Mouse (Mus musculus): ENCODE measurements around the gene Zfp663. TPM values are rescaled to one million over a fixed set of nuclear protein-coding genes. Genes with fewer than 3 reads are reported as not detected.

Gene Zfp663
- polyA plus RNA-seq, 1 experiment from 2014 or later: 0.23 TPM

- no peak overlapping the region for H3K4me3 ChIP-seq (ENCODE audit: low read depth, low read length)
- no peak for ATAC-seq (ENCODE audit: insufficient number of reproducible peaks, insufficient read depth, low FRiP score, low read depth)
- H3K27ac ChIP-seq (ENCODE audit: low read length): peak overlapping the region; percentile 48; the same call in 1 of the 2 replicates
- H3K9me3 ChIP-seq (ENCODE audit: control insufficient read depth, low read depth, low read length): no peaks in the 10 kb centered on the region
- 0 out of 2 replicates have a peak overlapping the region, but pooled peaks have one; percentile 10 for H3K4me2 ChIP-seq (replicated peaks; ENCODE audit: low read depth, low read length)
- peaks cover 66% of the 10 kb centered on the region for H3K4me1 ChIP-seq (ENCODE audit: control insufficient read depth, insufficient read depth, low read length)
- H3K27me3 ChIP-seq (ENCODE audit: control insufficient read depth, insufficient read depth, low read length): no peaks in the 10 kb centered on the region
- WGBS: 57% methylated on average over 8 of the region's 8 CpGs
- H3K9ac ChIP-seq (replicated peaks; ENCODE audit: low read depth, low read length): no peak overlapping the region
- no peaks in the 10 kb centered on the region for H3K36me3 ChIP-seq (ENCODE audit: control insufficient read depth, insufficient read depth, low read length)
These were observed 47.1 kb downstream of the Zfp663 start for GRCm38 (mm10) chr2:165321381-165321888.

DNA sequence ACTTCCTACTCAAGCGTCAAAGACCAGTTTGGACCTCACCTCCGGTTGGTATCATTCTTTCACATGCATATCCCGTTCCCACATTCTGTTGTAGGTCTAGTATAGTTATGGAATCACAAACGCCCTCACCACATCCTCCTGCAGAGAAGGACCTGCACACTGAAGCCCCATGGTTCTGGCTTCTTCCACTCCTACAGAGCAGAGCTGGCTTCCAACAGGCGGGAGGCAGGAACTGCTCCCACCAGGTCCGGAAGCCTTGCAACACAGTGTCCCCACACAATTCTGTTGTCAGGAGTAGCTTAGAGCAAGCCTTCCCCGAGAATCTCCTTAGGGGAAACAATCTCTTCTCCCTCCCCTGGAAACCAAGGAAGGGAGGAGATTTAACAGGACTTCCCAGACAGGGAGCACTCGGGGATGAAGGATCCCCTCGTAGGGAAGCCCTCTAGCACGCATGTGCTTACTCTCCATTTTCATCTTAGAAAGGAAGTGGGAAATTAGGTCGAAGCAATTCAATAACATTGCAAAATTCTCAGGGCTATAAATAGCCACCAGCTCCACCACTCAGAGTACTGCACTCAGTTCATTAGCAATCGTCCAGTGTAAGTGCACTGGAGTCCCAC lies 47.9 kb downstream of the Zfp663 start:
- Histone ChIP-seq H3K4me1 (ENCODE audit: control insufficient read depth, insufficient read depth, low read length) (peaks cover 66% of the 10 kb centered on the region), H3K4me3 (ENCODE audit: low read depth, low read length) (no peak overlapping the region), H3K9ac (replicated peaks; ENCODE audit: low read depth, low read length) (no peak overlapping the region), H3K4me2 (replicated peaks; ENCODE audit: low read depth, low read length) (peak overlapping the region; percentile 10; the same call in 1 of the 2 replicates), H3K27me3 (ENCODE audit: control insufficient read depth, insufficient read depth, low read length) (no peaks in the 10 kb centered on the region), H3K9me3 (ENCODE audit: control insufficient read depth, low read depth, low read length) (no peaks in the 10 kb centered on the region), H3K36me3 (ENCODE audit: control insufficient read depth, insufficient read depth, low read length) (peaks cover 4% of the 10 kb centered on the region; the same call in 1 of the 2 replicates), H3K27ac (ENCODE audit: low read length) (peak overlapping the region; percentile 24; the same call in 1 of the 2 replicates)
- ATAC-seq (ENCODE audit: insufficient number of reproducible peaks, insufficient read depth, low FRiP score, low read depth): no peak
- WGBS: 66% methylated on average over 12 of the region's 12 CpGs

GRCm38 (mm10) chr2:165319503-165319902 lies 49.0 kb downstream of the Zfp663 start:
- Histone ChIP-seq H3K4me3 (ENCODE audit: low read depth, low read length) (no peak overlapping the region), H3K27ac (ENCODE audit: low read length) (no peak overlapping the region), H3K36me3 (ENCODE audit: control insufficient read depth, insufficient read depth, low read length) (peaks cover 14% of the 10 kb centered on the region), H3K27me3 (ENCODE audit: control insufficient read depth, insufficient read depth, low read length) (no peaks in the 10 kb centered on the region), H3K4me1 (ENCODE audit: control insufficient read depth, insufficient read depth, low read length) (peaks cover 54% of the 10 kb centered on the region), H3K9ac (replicated peaks; ENCODE audit: low read depth, low read length) (no peak overlapping the region), H3K4me2 (replicated peaks; ENCODE audit: low read depth, low read length) (no peak overlapping the region), H3K9me3 (ENCODE audit: control insufficient read depth, low read depth, low read length) (no peaks in the 10 kb centered on the region)
- ATAC-seq (ENCODE audit: insufficient number of reproducible peaks, insufficient read depth, low FRiP score, low read depth): no peak
- 46% methylated on average over 4 of the region's 4 CpGs for WGBS

DNA sequence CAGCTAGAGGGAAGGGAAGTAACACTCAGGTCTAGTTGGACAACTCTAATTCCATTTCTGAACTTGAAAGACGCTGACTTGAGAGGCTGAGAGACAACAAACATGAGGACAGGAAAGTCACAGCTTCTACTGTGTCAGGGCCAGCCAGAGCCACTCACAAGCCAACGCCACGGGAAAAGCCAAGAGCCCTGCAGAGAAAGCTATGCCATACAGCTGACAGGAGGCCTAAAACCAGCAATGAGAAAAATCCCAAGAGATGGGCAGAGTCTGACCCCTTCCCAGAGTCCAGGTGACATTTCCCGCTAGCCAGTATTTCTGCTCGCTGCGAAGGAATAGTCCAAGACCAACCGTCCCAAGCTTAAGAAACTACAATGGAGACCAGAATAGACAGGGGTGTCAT lies 49.6 kb downstream of the Zfp663 start:
- WGBS: 85% methylated on average over 7 of the region's 7 CpGs
- Histone ChIP-seq H3K9me3 (ENCODE audit: control insufficient read depth, low read depth, low read length) (no peaks in the 10 kb centered on the region), H3K27ac (ENCODE audit: low read length) (no peak overlapping the region), H3K9ac (replicated peaks; ENCODE audit: low read depth, low read length) (no peak overlapping the region), H3K4me2 (replicated peaks; ENCODE audit: low read depth, low read length) (no peak overlapping the region), H3K36me3 (ENCODE audit: control insufficient read depth, insufficient read depth, low read length) (peaks cover 20% of the 10 kb centered on the region), H3K27me3 (ENCODE audit: control insufficient read depth, insufficient read depth, low read length) (no peaks in the 10 kb centered on the region), H3K4me1 (ENCODE audit: control insufficient read depth, insufficient read depth, low read length) (peaks cover 49% of the 10 kb centered on the region), H3K4me3 (ENCODE audit: low read depth, low read length) (no peak overlapping the region)
- no peak for ATAC-seq (ENCODE audit: insufficient number of reproducible peaks, insufficient read depth, low FRiP score, low read depth)

DNA sequence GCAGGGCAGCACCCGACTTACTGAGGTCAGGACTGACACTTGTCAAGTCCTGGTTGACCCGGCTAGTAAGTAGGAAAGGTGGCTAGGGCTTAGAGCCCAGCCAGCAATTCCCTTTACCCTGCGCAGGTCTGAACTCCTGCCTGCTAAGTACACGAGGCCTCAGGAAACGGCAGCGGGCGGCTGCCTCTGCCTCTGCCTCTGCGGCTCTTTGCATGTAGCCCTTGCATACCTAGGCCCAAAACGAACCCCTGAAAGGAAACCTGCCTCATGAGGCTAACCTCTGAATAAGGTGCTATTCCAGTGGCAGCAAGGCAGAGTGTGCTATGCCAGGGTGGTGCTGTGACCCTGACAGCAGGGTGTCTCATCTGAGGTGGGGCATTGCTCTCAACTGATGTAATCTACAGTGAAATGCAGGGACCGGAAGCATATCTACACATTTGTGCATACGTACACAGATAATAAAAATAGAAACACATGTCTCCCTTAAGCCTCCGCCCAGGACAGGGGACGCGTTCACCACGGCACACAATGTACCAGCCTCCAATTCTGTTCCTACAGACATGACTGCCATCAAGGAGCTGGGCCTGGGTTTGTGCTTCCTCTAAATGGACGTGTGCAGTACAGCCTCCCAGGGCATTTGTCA lies 50.8 kb downstream of the Zfp663 start:
- Histone ChIP-seq H3K4me1 (ENCODE audit: control insufficient read depth, insufficient read depth, low read length) (peaks cover 43% of the 10 kb centered on the region), H3K36me3 (ENCODE audit: control insufficient read depth, insufficient read depth, low read length) (peaks cover 30% of the 10 kb centered on the region), H3K27ac (ENCODE audit: low read length) (peak overlapping the region; percentile 52; the same call in 1 of the 2 replicates), H3K9me3 (ENCODE audit: control insufficient read depth, low read depth, low read length) (no peaks in the 10 kb centered on the region), H3K4me3 (ENCODE audit: low read depth, low read length) (no peak overlapping the region), H3K27me3 (ENCODE audit: control insufficient read depth, insufficient read depth, low read length) (no peaks in the 10 kb centered on the region), H3K4me2 (replicated peaks; ENCODE audit: low read depth, low read length) (no peak overlapping the region), H3K9ac (replicated peaks; ENCODE audit: low read depth, low read length) (no peak overlapping the region)
- WGBS: 40% methylated on average over 16 of the region's 16 CpGs
- ATAC-seq (ENCODE audit: insufficient number of reproducible peaks, insufficient read depth, low FRiP score, low read depth): no peak

- H3K27ac ChIP-seq (ENCODE audit: low read length): peak overlapping the region; percentile 52; the same call in 1 of the 2 replicates
- no peaks in the 10 kb centered on the region for H3K9me3 ChIP-seq (ENCODE audit: control insufficient read depth, low read depth, low read length)
- no peaks in the 10 kb centered on the region for H3K27me3 ChIP-seq (ENCODE audit: control insufficient read depth, insufficient read depth, low read length)
- peaks cover 43% of the 10 kb centered on the region for H3K4me1 ChIP-seq (ENCODE audit: control insufficient read depth, insufficient read depth, low read length)
- no peak overlapping the region for H3K4me2 ChIP-seq (replicated peaks; ENCODE audit: low read depth, low read length)
- 11% methylated on average over 9 of the region's 9 CpGs for WGBS
- H3K4me3 ChIP-seq (ENCODE audit: low read depth, low read length): no peak overlapping the region
- peak; percentile 69; the same call in 1 of the 2 replicates for ATAC-seq (ENCODE audit: insufficient number of reproducible peaks, insufficient read depth, low FRiP score, low read depth)
- no peak overlapping the region for H3K9ac ChIP-seq (replicated peaks; ENCODE audit: low read depth, low read length)
- H3K36me3 ChIP-seq (ENCODE audit: control insufficient read depth, insufficient read depth, low read length): peaks cover 36% of the 10 kb centered on the region
These were observed 51.6 kb downstream of the Zfp663 start for GRCm38 (mm10) chr2:165316837-165317473.

DNA sequence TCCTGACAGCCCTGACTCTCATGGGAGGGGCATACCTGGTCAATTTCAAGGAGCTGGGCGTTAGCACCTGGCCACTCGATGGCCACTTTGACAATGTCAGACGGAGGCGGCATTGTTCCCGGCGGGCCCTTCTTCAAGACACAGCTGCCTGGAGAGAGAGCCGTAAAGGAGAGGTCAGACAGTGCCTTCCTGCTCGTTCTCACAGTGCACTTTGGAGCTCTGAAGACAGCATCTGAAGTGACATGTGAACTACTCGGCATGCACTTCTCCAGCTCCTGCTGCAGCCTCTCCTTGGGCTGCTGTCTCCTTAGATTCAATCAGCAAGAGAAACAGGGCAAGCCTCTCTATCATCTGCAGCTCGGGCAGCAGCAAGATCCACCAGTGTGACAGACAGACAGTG lies 52.3 kb downstream of the Zfp663 start:
- H3K9ac ChIP-seq (replicated peaks; ENCODE audit: low read depth, low read length): no peak overlapping the region
- no peaks in the 10 kb centered on the region for H3K9me3 ChIP-seq (ENCODE audit: control insufficient read depth, low read depth, low read length)
- no peaks in the 10 kb centered on the region for H3K27me3 ChIP-seq (ENCODE audit: control insufficient read depth, insufficient read depth, low read length)
- 47% methylated on average over 10 of the region's 10 CpGs for WGBS
- no peak overlapping the region for H3K4me2 ChIP-seq (replicated peaks; ENCODE audit: low read depth, low read length)
- H3K4me3 ChIP-seq (ENCODE audit: low read depth, low read length): no peak overlapping the region
- peak overlapping the region; percentile 21; the same call in 1 of the 2 replicates for H3K27ac ChIP-seq (ENCODE audit: low read length)
- H3K36me3 ChIP-seq (ENCODE audit: control insufficient read depth, insufficient read depth, low read length): peaks cover 39% of the 10 kb centered on the region
- no peak for ATAC-seq (ENCODE audit: insufficient number of reproducible peaks, insufficient read depth, low FRiP score, low read depth)
- peaks cover 38% of the 10 kb centered on the region for H3K4me1 ChIP-seq (ENCODE audit: control insufficient read depth, insufficient read depth, low read length)

DNA sequence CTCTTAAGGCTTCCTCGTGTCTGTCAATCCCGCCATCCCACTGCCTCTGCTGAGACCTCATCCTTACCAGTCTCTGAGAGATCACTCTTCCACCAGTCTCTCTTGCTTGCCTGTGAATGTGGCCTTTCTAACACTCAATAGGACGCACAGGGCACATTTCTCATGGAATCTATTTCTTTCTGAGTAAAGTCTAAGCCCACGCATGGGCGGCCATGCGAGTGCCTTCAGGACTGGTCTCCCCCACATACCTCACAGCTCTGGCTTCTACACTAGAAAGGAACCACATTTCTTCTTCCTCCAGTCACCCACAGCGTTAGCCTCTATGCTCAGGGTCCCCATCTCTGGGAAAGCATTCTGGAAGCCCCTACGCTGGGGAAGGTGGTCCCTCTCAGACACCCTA lies 54.3 kb downstream of the Zfp663 start:
- no peaks in the 10 kb centered on the region for H3K27me3 ChIP-seq (ENCODE audit: control insufficient read depth, insufficient read depth, low read length)
- no peak overlapping the region for H3K4me2 ChIP-seq (replicated peaks; ENCODE audit: low read depth, low read length)
- H3K4me1 ChIP-seq (ENCODE audit: control insufficient read depth, insufficient read depth, low read length): peaks cover 27% of the 10 kb centered on the region
- WGBS: 85% methylated on average over 8 of the region's 8 CpGs
- H3K9ac ChIP-seq (replicated peaks; ENCODE audit: low read depth, low read length): no peak overlapping the region
- no peak for ATAC-seq (ENCODE audit: insufficient number of reproducible peaks, insufficient read depth, low FRiP score, low read depth)
- H3K27ac ChIP-seq (ENCODE audit: low read length): no peak overlapping the region
- H3K36me3 ChIP-seq (ENCODE audit: control insufficient read depth, insufficient read depth, low read length): peaks cover 48% of the 10 kb centered on the region
- no peaks in the 10 kb centered on the region for H3K9me3 ChIP-seq (ENCODE audit: control insufficient read depth, low read depth, low read length)
- H3K4me3 ChIP-seq (ENCODE audit: low read depth, low read length): no peak overlapping the region
